Mouse (Mus musculus) spleen, adult 2 months (tissue): Measurements from ENCODE around the gene Kcne3. TPM values are rescaled to one million over a fixed set of nuclear protein-coding genes. Genes with fewer than 3 reads are reported as not detected.

Source experiments
- DNase-seq, 2 experiments: peaks; one replicate each; pipeline versions ENCODE4 v3.0.0 to v3.0.0-alpha.2; 2012 to 2021; ENCODE audit warnings: low spot score in 2 of 2, low read depth in 1 of 2
- H3K27ac ChIP-seq: fragments of 200-500 bp; 2 replicates; pipeline ENCODE4 v1.5.1; 2012; ENCODE audit warnings: low read length, inconsistent platforms; ENCODE audit not compliant: insufficient read depth
- H3K27me3 ChIP-seq: fragments of 200-500 bp; 2 replicates; pipeline ENCODE4 v1.6.1; 2012; ENCODE audit warnings: mild to moderate bottlenecking, moderate library complexity, low read length, inconsistent platforms; ENCODE audit not compliant: control insufficient read depth, insufficient read depth
- H3K36me3 ChIP-seq: fragments of 200-500 bp; 2 replicates; pipeline ENCODE4 v1.6.1; 2012; ENCODE audit warnings: mild to moderate bottlenecking, low read length, inconsistent platforms; ENCODE audit not compliant: control insufficient read depth, insufficient read depth
- H3K4me1 ChIP-seq: fragments of 200-500 bp; 2 replicates; pipeline ENCODE4 v1.6.1; 2011; ENCODE audit warnings: inconsistent platforms; ENCODE audit not compliant: control insufficient read depth, insufficient read depth, insufficient read length
- H3K4me3 ChIP-seq: fragments of 200-500 bp; 2 replicates; pipeline ENCODE4 v1.5.1; 2011; ENCODE audit warnings: mild to moderate bottlenecking, inconsistent platforms; ENCODE audit not compliant: insufficient read depth, insufficient read length; ENCODE audit errors: extremely low read depth
- CTCF ChIP-seq: fragments of 200-500 bp; IDR thresholded peaks from 2 replicates; pipeline ENCODE4 v1.5.1; 2011; ENCODE audit warnings: mild to moderate bottlenecking, inconsistent platforms; ENCODE audit not compliant: insufficient read depth, insufficient read length, insufficient replicate concordance; ENCODE audit errors: extremely low read depth
- POLR2A ChIP-seq: fragments of 200-500 bp; IDR thresholded peaks from 2 replicates; pipeline ENCODE4 v1.6.1; 2011; ENCODE audit warnings: low read depth, low read length, inconsistent platforms
- WGBS: fragments of 180-500 bp; shearing (Covaris S2); methylation state at CpG from one replicate; pipeline ENCODE4 v1.1.7; 2018; 5-methylcytosine and 5-hydroxymethylcytosine counted together
- polyA plus RNA-seq: library from polyadenylated mRNA; depleted of rRNA; stranded (reverse); fragments of >200 nt; gene quantifications from 2 replicates; pipeline ENCODE4 v1.2.3, GENCODE M21; 2012

Kcne3 gene
- polyA plus RNA-seq, 1 experiment: 2.2 TPM

DNA sequence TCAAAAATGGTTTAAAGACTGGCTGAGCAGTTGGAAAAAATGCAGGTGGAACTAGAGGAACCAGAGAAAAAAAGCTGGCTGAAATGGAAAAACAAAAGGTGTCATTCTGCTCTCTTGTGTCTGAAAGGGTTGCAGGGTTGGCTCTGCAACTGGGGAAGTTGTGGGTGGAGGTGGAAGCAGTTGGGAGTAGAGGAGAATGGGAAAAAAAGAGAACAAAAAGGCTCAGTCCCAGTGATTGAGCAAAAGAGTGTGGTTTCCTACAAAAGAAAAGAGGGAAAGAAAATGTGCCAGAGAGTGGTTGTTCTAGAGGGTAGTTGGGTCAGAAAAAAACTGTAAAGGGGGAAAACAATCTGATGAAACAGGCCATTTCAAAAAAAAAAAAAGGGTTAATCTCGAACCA lies 35.7 kb upstream of the Kcne3 start:
- no peak overlapping the region for H3K4me3 ChIP-seq
- DNase-seq: no peak
- no peaks in the 10 kb centered on the region; the same call in 1 of the 2 replicates for H3K4me1 ChIP-seq
- H3K27ac ChIP-seq: no peak overlapping the region
- H3K36me3 ChIP-seq: no peaks in the 10 kb centered on the region
- TF ChIP-seq CTCF: no peak
- TF ChIP-seq POLR2A: no peak
- 79% methylated on average over 1 of the region's 1 CpGs for WGBS
- H3K27me3 ChIP-seq: no peaks in the 10 kb centered on the region

DNA sequence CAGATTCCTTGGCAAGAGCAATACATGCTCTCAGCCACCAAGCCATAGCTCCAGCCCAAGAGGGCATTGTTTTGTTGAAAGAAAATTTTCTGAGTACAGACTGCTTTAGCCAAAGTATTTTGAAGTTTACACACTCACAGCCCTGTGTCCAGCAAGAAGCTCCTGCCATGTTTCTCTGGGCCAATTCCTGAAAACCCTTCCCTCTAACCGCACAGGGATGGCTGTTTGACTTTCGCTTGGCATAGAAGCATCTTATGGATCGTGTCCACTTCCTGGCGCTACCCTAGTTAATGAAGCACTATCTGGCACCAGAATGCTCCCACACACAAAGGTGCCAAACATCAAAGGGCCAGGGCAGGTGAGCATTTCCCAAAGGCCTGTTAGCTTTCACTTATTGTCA lies 27.7 kb upstream of the Kcne3 start:
- Histone ChIP-seq H3K27ac (no peak overlapping the region), H3K27me3 (no peaks in the 10 kb centered on the region), H3K4me3 (no peak overlapping the region), H3K36me3 (no peaks in the 10 kb centered on the region), H3K4me1 (no peaks in the 10 kb centered on the region; the same call in 1 of the 2 replicates)
- no peak for TF ChIP-seq POLR2A
- TF ChIP-seq CTCF: no peak
- no peak for DNase-seq
- 89% methylated on average over 4 of the region's 4 CpGs for WGBS

DNA sequence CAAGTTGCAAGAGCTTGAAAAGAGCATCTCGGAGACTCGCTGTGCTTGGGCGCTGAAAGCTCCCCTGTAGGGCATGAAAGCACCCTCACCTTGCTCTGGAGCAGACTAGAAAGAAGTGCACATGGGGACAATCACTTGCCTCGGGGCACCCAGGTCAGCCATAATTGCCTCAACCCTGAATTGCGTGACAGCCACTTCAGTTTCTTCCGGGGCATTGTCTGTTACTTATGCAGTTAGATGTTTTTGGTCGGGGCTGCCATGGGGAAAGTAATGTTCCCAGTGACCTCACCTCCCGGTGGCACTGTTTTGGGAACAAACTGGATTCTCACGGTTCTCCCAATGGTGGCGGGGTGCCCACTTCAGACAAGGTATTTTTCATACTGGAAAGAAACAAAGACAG lies 26.2 kb upstream of the Kcne3 start:
- peak overlapping the region; percentile 43 for H3K27ac ChIP-seq
- H3K4me1 ChIP-seq: no peaks in the 10 kb centered on the region; the same call in 1 of the 2 replicates
- TF ChIP-seq POLR2A: no peak
- no peak for TF ChIP-seq CTCF
- H3K27me3 ChIP-seq: no peaks in the 10 kb centered on the region
- no peaks in the 10 kb centered on the region for H3K36me3 ChIP-seq
- H3K4me3 ChIP-seq: no peak overlapping the region; the same call in 1 of the 2 replicates
- WGBS: 73% methylated on average over 10 of the region's 10 CpGs
- DNase-seq: no peak

DNA sequence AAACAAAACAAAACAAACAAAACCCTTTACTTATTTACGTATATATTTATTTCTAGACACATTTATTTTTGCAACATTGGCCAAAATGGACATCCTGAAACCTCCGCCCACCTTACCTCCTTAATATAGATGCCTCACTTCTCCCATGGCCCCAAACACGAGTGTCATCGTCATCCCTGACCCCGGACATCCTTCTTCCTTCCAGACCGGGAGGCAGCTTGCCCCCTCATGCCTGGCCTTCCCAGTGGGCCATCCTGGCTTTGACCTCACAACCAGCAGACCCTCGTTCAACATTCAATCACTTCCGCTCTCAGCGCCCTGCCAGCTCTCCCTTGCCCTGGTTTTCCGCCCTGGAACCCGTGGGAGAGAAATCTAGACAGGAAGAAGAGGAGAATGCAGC lies 25.7 kb upstream of the Kcne3 start:
- DNase-seq: no peak
- 79% methylated on average over 11 of the region's 11 CpGs for WGBS
- no peak overlapping the region for H3K4me3 ChIP-seq
- no peaks in the 10 kb centered on the region for H3K36me3 ChIP-seq
- H3K27ac ChIP-seq: no peak overlapping the region
- no peaks in the 10 kb centered on the region; the same call in 1 of the 2 replicates for H3K4me1 ChIP-seq
- no peaks in the 10 kb centered on the region for H3K27me3 ChIP-seq
- TF ChIP-seq POLR2A (no peak), CTCF (no peak)

DNA sequence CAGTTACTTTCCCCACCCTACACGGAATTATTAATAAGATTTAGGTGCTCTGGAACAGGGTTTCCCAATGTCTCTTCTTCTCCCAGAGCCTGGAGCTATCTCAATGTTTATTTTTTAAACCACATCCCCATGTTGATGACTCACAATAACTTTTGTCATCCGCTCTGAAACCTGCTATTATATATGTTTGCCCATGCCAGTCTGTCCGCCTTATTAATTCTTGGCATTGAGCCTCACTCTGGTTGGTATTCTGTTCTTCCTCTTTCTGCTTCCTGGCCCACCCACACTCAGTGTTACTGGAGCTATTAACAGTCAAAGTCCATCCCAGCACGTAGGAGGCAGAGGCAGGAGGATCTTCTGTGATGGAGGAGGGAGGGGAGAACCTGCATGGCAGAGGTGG lies 18.6 kb upstream of the Kcne3 start:
- no peaks in the 10 kb centered on the region for H3K36me3 ChIP-seq
- H3K27me3 ChIP-seq: no peaks in the 10 kb centered on the region
- no peak overlapping the region for H3K27ac ChIP-seq
- H3K4me1 ChIP-seq: peaks cover 4% of the 10 kb centered on the region
- 54% methylated on average over 4 of the region's 4 CpGs for WGBS
- TF ChIP-seq POLR2A (no peak), CTCF (no peak)
- H3K4me3 ChIP-seq: no peak overlapping the region
- no peak for DNase-seq

DNA sequence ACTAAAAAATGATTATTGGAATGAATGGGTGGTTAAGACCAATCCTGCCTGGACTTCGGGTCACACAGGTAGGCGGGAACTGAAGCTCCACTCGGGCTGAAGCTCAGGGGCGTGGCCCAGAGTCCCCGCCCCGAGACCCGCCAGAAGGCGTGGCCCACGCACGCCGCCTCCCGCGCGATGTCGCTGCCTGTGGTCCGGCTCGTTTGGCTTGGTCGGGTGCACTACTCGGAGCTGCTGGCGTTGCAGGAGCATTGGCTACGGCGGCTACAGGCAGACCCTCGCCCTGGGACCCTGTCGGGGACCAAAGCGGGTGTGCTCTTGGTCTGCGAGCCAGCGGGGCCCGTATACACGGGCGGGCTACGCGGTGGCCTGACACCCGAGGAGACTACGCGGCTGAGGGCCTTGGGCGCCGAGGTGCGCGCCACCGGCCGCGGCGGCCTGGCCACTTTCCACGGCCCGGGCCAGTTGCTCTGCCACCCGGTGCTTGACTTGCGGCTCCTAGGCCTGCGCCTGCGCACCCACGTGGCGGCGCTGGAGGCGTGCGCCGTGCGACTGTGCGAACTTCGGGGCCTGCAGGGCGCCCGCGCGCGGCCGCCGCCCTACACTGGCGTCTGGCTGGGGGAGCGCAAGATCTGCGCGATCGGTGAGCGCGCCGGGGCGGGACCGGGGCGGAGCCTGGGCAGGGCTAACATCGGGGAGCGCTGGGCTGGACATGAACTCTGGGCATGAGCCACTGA lies 17.0 kb upstream of the Kcne3 start, which contains the start of gene Lipt2:
Lipt2 (plus strand) TSS at position 173 of the 737 bp plus-strand sequence.
- 1% methylated on average over 78 of the region's 78 CpGs for WGBS
- H3K36me3 ChIP-seq: no peaks in the 10 kb centered on the region
- peak within 1 kb of the TSS; percentile 81 for H3K4me3 ChIP-seq
- H3K27ac ChIP-seq: peak within 1 kb of the TSS; percentile 75
- peaks cover 4% of the 10 kb centered on the region for H3K4me1 ChIP-seq
- peak; percentile 23 for TF ChIP-seq POLR2A
- TF ChIP-seq CTCF: no peak
- DNase-seq: peak; percentile 74 to 86
- H3K27me3 ChIP-seq: no peaks in the 10 kb centered on the region

DNA sequence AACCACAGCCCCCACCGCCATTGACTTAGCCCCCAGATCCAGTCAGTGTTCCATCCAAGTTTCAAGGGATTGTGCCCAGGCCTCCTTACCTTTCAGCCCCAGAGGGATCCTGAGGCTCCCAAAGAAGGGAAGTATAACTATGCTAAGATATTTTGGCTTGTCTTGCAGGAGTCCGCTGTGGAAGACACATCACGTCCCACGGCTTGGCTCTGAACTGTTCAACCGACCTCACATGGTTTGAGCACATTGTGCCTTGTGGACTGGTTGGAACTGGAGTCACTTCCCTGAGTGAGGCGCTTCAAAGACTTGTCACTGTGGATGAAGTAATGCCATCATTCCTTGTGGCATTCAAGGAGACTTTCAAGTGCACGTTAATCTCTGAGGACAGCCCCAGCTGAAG lies 16.3 kb upstream of the Kcne3 start:
- Histone ChIP-seq H3K4me1 (peaks cover 4% of the 10 kb centered on the region), H3K27me3 (no peaks in the 10 kb centered on the region), H3K4me3 (peak overlapping the region; percentile 81; the same call in 1 of the 2 replicates), H3K36me3 (no peaks in the 10 kb centered on the region), H3K27ac (no peak overlapping the region)
- DNase-seq: no peak
- WGBS: 62% methylated on average over 7 of the region's 7 CpGs
- TF ChIP-seq CTCF: no peak
- TF ChIP-seq POLR2A: no peak
